In genomic region chr8:104540710-104541514, GRCm38 (mm10) we compare ENCODE assay signal across 8 mouse cellular contexts. TPM values are rescaled to one million over a fixed set of nuclear protein-coding genes. Genes with fewer than 3 reads are reported as not detected.
DNase-seq lines count a peak whose midpoint lies in the region; ATAC-seq lines count a peak whose summit lies in the region.

No protein-coding gene starts in this region.

- H3K9me3 ChIP-seq in forebrain, embryonic 12.5 days, result no peaks in the 10 kb centered on the region
- no peaks in the 10 kb centered on the region for H3K9me3 ChIP-seq in intestine, embryonic 15.5 days
- no peaks in the 10 kb centered on the region for H3K9me3 ChIP-seq in liver, embryonic 13.5 days (replicated peaks)

- peak overlapping the region; percentile 59 for H3K9ac ChIP-seq in forebrain, embryonic 12.5 days
- H3K9ac ChIP-seq in intestine, embryonic 15.5 days, result peak overlapping the region; percentile 44
- peak overlapping the region; percentile 26; the same call in 1 of the 2 replicates for H3K9ac ChIP-seq in liver, embryonic 13.5 days

- peak; percentile 94 for DNase-seq in heart, adult 11 months
- DNase-seq in heart, postnatal 25 days (ENCODE audit: low spot score), result no peak
- DNase-seq in adrenal gland, postnatal 36 days, result peak; percentile 26 to 43
- DNase-seq in liver, embryonic 13.5 days, result no peak
- DNase-seq in right cerebral cortex, adult 2 months (ENCODE audit: low spot score in 2 of 2), result peak; percentile 53 to 62
- no peak for DNase-seq in spleen, adult 18-20 months

- no peaks in the 10 kb centered on the region for H3K36me3 ChIP-seq in forebrain, embryonic 12.5 days (replicated peaks)
- H3K36me3 ChIP-seq in intestine, embryonic 15.5 days, result no peaks in the 10 kb centered on the region
- no peaks in the 10 kb centered on the region for H3K36me3 ChIP-seq in liver, embryonic 13.5 days

- H3K4me1 ChIP-seq in forebrain, embryonic 12.5 days, result peaks cover 17% of the 10 kb centered on the region
- H3K4me1 ChIP-seq in intestine, embryonic 15.5 days (replicated peaks), result peaks cover 17% of the 10 kb centered on the region
- peaks cover 19% of the 10 kb centered on the region for H3K4me1 ChIP-seq in liver, embryonic 13.5 days (replicated peaks)

- intact Hi-C loops in heart, postnatal 25 days (cut with DNase I), result no loop called here

- peak overlapping the region; percentile 95 for H3K4me2 ChIP-seq in forebrain, embryonic 12.5 days
- peak overlapping the region; percentile 96 for H3K4me2 ChIP-seq in intestine, embryonic 15.5 days (replicated peaks)
- peak overlapping the region; percentile 74 for H3K4me2 ChIP-seq in liver, embryonic 13.5 days

- H3K4me3 ChIP-seq in forebrain, embryonic 12.5 days (replicated peaks), result peak overlapping the region; percentile 53
- H3K4me3 ChIP-seq in intestine, embryonic 15.5 days (replicated peaks), result peak overlapping the region; percentile 46
- peak overlapping the region; percentile 53 for H3K4me3 ChIP-seq in liver, embryonic 13.5 days (replicated peaks)

- peaks cover 76% of the 10 kb centered on the region for H3K27me3 ChIP-seq in forebrain, embryonic 12.5 days
- H3K27me3 ChIP-seq in intestine, embryonic 15.5 days (replicated peaks), result peaks cover 61% of the 10 kb centered on the region
- peaks cover 71% of the 10 kb centered on the region for H3K27me3 ChIP-seq in liver, embryonic 13.5 days

- under 1% methylated on average over 71 of the region's 76 CpGs for WGBS in forebrain, embryonic 12.5 days
- under 1% methylated on average over 74 of the region's 76 CpGs for WGBS in intestine, embryonic 15.5 days
- 2% methylated on average over 76 of the region's 76 CpGs for WGBS in liver, embryonic 13.5 days (ENCODE audit: insufficient replicate concordance)

- peak; percentile 82 for ATAC-seq in forebrain, embryonic 12.5 days (ENCODE audit: low FRiP score)
- peak; percentile 75 for ATAC-seq in intestine, embryonic 15.5 days
- ATAC-seq in liver, embryonic 13.5 days (ENCODE audit: low read depth), result peak; percentile 38

- no peak overlapping the region for H3K27ac ChIP-seq in forebrain, embryonic 12.5 days
- no peak overlapping the region for H3K27ac ChIP-seq in intestine, embryonic 15.5 days
- H3K27ac ChIP-seq in liver, embryonic 13.5 days, result no peak overlapping the region

RNA-seq across cellular contexts. Expression of gene Car7, which starts 6.4 kb away (rescaled TPM):
- total RNA-seq in heart, postnatal 25 days (2021), result 1 to 10 TPM; 2.9 to 3.4 TPM
- 1 to 10 TPM; 1.5 to 4.1 TPM for total RNA-seq in adrenal gland, postnatal 36 days (2021)
- polyA plus RNA-seq in forebrain, embryonic 12.5 days (2016; fragmentation: Nextera tagmentation; extraction: Ambion mirVana), result 1.5 and 1.6 TPM in 2 replicates
- polyA plus RNA-seq in intestine, embryonic 15.5 days (2015; fragmentation: Nextera tagmentation; extraction: Ambion mirVana), result 1.0 and 1.1 TPM in 2 replicates
- polyA plus RNA-seq in liver, embryonic 13.5 days (2015; fragmentation: Nextera tagmentation; extraction: Ambion mirVana), result 3.7 and 4.2 TPM in 2 replicates

RNA-seq across cellular contexts. Expression of gene Nae1, which starts 6.5 kb away (rescaled TPM):
- 10 to 100 TPM; 29.6 to 30.5 TPM for total RNA-seq in heart, postnatal 25 days (2021)
- total RNA-seq in adrenal gland, postnatal 36 days (2021), result 10 to 100 TPM; 36.4 to 38.4 TPM
- polyA plus RNA-seq in forebrain, embryonic 12.5 days (2016; fragmentation: Nextera tagmentation; extraction: Ambion mirVana), result 124 and 128 TPM in 2 replicates
- 73.7 and 83.5 TPM in 2 replicates for polyA plus RNA-seq in intestine, embryonic 15.5 days (2015; fragmentation: Nextera tagmentation; extraction: Ambion mirVana)
- 43.1 and 49.9 TPM in 2 replicates for polyA plus RNA-seq in liver, embryonic 13.5 days (2015; fragmentation: Nextera tagmentation; extraction: Ambion mirVana)

RNA-seq across cellular contexts. Expression of gene Terb1, which starts 31.2 kb away (rescaled TPM):
- not detected for total RNA-seq in heart, postnatal 25 days (2021)
- not detected for total RNA-seq in adrenal gland, postnatal 36 days (2021)
- polyA plus RNA-seq in forebrain, embryonic 12.5 days (2016; fragmentation: Nextera tagmentation; extraction: Ambion mirVana), result 0.18 and 0.32 TPM in 2 replicates
- 0.15 and 0.41 TPM in 2 replicates for polyA plus RNA-seq in intestine, embryonic 15.5 days (2015; fragmentation: Nextera tagmentation; extraction: Ambion mirVana)
- polyA plus RNA-seq in liver, embryonic 13.5 days (2015; fragmentation: Nextera tagmentation; extraction: Ambion mirVana), result 0.03 TPM in 1 of 2 replicates, not detected in the other

RNA-seq across cellular contexts. Expression of gene Pdp2, which starts 50.3 kb away (rescaled TPM):
- 10 to 100 TPM; 20.1 to 29.0 TPM for total RNA-seq in heart, postnatal 25 days (2021)
- total RNA-seq in adrenal gland, postnatal 36 days (2021), result 10 to 100 TPM; 30.4 to 33.0 TPM
- polyA plus RNA-seq in forebrain, embryonic 12.5 days (2016; fragmentation: Nextera tagmentation; extraction: Ambion mirVana), result 14.2 and 14.9 TPM in 2 replicates
- 16.1 and 17.0 TPM in 2 replicates for polyA plus RNA-seq in intestine, embryonic 15.5 days (2015; fragmentation: Nextera tagmentation; extraction: Ambion mirVana)
- 4.4 and 5.7 TPM in 2 replicates for polyA plus RNA-seq in liver, embryonic 13.5 days (2015; fragmentation: Nextera tagmentation; extraction: Ambion mirVana)

Comparison
In these comparisons a context has a peak if more than half of its experiments do, and no peak if none do; other contexts are left out.
1. DNase-seq: peak in heart, adult 11 months (single experiment), adrenal gland, postnatal 36 days (2 of 2) and right cerebral cortex, adult 2 months (2 of 2); none in heart, postnatal 25 days (single experiment), liver, embryonic 13.5 days (single experiment) and spleen, adult 18-20 months (0 of 2).
2. Peak in every context shown above with its lines, with median percentiles within 50 percentile points of each other: ATAC-seq, H3K4me2 ChIP-seq, H3K4me3 ChIP-seq and H3K9ac ChIP-seq.